Mouse (Mus musculus) cerebellum, postnatal 10 days (tissue): ENCODE results near the gene Zrsr1.

Experiments
- DNase-seq, 2 experiments: peaks; one replicate each; pipeline ENCODE4 v3.0.0; 2021; ENCODE audit warnings: mixed read lengths in 2 of 2

The Zrsr1 gene

DNA sequence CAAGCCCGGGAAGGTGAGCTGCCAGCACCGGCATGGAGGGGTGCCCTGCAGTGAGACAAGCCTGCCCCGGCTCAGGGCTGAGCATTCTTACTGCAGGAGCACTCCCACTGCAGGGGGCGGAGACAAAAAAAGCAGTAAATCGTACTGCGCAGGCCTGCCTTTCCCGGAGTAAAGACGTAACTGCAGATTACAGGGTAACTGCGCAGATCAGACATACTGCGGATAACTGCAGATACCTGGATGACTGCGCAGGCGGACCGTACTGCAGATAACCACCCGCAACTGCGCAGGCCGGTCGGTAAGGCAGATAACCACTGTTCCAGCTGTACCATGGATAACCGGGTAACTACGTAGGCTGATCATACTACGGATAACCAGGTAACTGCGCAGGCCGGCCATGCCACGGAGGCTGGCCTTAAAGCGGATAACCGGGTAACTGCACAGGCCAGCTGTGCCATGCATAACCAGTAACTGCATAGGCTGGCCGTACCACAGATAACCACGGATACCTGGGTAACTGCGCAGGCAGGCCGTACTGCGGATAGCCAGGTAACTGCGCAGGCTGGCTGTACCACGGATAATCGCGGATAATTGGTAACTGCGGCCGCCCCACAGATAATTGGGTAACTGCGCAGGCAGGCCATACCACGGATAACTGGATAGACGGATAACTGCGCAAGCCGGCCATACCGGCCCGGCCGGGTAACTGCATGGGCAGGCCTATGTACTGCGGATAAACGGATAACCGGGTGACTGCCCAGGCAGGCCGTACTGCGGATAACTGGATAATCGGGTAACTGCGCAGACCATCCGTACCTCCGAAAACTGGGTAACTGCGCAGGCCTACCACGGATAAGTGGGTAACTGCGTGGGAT is at the start of gene Zrsr1:
Gene Zrsr1 (plus strand): TSS at position 171 of the 875 bp plus-strand sequence.
- DNase-seq: peak; percentile 71 to 78

DNA sequence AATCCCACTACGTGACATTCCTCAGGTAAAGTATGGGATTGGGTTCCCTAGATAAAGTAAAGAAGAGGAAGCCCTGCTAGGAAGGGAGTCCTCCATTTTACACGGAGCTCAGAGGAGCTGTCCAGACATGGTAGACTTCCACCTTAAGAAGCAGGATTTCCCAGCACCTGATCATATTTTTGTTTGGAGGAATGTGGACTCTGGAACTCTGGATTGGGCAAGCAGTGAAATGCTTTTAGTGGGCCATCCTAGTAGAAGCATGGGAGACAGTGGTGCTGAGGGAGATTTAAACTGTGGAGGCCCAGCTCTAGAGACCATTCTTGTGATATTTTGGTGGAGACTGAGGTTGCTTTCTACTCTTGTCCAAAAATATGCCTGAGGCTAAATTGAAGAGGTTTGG is 49.3 kb upstream of the Zrsr1 start:
- DNase-seq: no peak

DNA sequence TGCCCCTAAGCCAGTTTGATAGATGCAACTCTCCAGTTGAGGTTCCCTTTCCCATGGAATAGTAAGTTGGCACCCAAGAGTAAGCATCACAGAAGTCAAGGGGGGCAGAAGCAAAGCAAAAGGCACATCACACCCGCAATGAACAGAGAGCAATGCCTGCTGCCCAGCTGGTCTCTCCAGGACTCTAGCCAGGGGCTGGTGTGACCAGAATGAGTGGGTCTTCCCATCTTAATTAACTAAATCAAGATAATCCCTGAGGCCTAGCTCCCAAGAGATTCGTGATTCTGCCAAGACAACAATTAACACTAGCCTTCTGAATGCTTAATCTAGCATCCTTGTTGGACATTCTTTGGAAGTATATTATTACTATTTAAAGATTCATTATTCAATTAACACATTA is 48.2 kb upstream of the Zrsr1 start:
- DNase-seq: peak; percentile 36 to 63

DNA sequence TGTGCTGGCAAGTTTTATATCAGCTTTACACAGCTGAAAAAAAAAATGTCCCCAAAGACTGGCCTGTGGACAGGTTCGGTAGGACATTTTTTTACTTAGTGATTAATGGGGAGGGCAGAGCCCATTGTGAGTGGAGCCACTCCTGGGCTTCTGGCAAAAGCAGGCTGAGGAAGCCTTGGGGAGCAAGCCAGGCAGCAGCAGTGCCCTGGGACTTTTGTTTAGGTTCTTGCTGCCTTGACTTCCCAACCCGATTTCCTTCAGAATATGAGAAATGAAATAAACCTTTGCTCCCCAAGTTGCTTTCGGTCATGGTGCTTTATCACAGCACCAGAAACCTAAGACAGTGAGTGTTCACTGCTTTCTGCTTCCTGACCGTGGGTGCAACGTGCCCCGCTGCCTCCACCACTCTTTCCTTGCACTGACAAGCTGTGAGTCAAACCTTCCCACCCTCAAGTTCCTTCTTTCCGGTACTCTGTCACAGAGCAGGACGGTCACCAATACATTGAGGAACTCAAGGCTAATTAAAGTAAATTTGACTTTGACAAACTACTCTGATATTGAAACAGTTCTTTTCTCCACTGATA is 43.1 kb upstream of the Zrsr1 start:
- DNase-seq: no peak

DNA sequence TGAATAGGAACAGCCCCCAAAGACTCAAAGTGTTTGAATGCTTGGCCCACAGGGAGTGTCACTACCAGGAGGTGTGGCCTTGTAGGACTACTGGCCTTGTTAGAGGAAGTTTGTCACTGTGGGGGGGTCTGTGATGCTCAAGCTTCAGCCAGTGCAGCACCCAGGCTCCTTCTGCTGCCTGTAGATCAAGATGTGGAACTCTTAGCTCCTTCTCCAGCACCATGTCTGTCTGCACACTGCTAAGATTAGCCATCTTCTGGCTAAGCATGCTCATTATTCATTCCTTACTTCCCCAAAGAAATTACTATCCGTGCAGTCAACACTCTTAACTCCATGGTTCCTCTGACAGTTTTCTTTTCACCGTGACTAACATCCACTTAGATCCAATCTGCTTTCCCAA is 41.7 kb upstream of the Zrsr1 start:
- no peak for DNase-seq

DNA sequence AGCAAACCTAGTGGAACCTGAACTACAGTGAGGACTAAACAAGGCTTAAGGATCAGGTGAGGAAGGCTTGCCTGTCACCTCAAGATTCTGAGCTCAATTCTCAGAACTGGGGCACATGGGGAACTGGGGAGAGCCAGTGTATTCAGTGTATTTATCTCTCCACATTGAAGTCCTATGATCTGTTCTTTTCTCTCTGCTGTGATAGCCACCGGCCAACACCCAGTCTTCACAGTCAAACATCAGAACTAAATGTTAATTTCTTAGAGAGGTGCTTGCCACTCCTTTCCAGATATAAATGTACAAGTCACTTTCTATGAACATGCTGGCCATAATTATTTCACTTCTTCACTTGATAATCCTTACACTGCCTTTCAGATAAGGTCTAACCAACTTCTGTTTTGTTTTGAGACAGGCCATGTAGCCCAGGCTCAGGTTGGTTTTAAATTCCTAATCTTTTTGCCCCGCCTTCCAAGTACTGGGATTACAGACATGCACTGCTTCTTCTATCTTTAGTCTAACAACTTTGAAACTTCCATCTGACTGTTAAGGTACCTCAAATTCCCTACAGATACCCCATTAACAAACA is 40.4 kb upstream of the Zrsr1 start:
- no peak for DNase-seq

DNA sequence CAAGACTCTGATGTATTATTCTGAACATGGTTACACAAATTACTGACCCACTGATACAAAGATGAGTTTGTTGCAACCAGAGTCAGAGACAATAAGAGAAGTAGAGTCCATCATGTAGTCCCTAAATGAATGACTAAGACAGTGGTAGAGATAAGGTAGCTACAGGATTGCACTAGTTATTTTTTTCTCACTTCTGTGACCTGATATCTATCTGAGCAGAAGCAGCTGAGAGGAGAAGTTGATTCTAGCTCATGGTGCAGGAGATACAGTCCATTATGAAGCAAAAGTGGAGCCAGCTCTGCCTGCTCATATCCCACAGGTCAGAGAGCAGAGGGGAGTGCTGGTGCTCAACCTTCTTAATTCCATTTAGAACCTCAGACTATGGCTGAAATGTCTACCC is 39.6 kb upstream of the Zrsr1 start:
- no peak for DNase-seq

DNA sequence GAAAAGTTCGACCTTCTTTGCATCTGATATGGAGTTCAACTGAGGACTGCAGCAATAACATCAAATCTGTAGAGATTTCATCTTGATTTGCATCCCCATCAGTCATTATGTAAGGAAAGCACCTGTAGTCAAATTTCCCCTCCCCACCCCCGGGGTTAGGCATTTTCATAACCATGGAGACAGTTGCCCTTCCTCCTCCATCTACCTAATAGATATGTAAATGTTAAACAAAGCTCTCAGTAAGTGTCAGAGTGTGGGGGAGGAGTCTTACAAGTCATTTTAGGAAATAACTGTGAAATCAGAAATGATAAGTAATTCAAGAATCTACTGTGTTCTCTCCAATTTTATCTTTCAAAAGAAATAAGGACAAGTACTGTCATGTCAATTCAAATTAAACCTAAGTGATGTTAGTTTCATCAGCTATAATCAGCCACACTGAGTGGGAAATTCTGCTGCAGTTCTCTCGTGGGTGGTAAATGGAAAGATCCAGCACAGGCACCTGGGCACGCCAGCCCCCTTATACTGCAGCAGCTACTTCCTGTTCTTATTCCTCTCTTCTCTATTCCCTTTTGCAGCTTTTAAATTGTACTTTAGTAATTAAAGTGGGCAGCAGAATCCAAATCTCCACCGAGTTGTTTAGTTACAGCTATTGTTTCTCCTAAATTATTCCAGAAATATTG is 35.2 kb upstream of the Zrsr1 start:
- DNase-seq: no peak

DNA sequence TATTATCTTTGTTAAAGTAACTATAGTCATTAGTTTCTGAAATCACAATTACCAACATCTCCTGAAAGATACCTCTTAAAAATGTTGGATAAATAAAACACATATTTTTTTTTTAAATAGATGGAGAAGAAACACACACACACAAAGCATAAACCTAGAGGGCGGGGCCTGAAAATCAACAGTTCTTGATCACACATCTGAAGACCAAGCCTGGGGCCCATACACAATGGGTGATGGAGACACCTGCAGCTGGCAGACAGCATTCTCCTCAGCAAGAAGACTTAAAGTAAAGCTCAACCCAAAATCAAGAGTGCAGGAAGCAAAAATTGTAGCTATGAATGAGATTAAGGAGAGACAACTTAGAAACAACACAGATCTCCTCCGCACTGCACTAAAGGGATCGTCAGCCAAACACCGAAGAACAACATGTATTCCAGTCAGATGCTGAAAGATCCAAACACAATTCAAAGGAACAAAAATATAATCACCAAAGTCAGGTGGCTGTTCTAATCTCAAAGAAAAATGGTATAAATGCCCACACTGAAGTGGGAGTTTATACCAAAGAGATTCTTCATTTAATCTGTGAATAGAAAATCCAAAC is 34.0 kb upstream of the Zrsr1 start:
- DNase-seq: no peak

DNA sequence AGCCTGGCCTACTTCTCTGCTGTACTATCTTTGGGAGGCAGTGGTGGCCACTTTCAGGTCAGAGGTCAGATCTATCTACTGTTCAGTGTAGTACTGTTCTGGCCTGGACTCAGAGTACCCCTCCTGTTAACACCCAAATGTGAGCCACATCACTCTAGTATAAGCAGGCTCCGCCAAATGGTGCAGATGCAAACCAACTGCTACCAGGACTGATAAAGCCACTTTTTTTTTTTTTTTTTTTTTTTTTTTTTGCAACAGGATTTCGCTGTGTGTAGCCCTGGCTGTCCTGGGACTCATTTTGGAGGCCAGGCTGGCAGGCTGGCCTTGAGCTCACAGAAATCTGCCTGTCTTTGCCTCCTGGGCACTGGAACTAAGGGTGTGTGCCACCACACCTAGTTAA is 32.8 kb upstream of the Zrsr1 start:
- DNase-seq: no peak

DNA sequence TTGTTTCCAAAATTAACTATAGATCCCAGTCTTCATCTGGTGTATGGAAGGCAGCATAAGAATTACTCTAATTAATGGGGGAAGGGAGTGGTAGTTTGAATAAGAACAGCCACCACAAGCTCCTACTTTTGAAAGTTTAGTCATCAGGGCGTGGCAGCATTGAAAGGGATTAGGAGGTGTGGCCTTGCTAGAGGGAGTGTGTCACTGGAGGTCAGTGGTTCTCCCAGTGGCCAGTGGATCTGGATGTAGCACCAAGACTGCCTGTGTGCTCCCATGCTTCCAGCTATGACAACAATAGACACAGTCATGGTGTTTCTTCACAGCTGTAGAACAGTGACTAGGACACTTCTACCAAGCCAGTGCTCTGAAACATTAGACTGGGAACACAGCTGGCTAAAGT is 22.7 kb upstream of the Zrsr1 start:
- DNase-seq: no peak

DNA sequence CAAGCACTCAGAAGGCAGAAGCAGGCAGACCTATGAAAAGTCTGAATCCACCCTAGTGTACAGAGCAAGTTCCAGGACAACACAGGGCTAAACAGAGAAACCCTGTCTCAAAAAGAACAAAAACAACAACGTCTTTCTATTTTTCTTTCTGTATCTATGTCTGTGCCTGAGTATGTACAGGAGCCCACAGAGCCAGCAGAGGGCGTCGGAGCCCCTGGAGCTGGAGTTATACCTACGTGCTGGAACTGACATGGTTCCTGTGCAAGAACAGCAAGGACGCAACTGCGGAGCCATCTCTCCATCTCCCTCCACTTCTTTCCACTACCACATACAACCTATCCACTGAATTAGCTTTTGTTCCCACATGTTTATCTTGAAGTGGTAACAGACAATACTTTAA is 21.7 kb upstream of the Zrsr1 start:
- no peak for DNase-seq

DNA sequence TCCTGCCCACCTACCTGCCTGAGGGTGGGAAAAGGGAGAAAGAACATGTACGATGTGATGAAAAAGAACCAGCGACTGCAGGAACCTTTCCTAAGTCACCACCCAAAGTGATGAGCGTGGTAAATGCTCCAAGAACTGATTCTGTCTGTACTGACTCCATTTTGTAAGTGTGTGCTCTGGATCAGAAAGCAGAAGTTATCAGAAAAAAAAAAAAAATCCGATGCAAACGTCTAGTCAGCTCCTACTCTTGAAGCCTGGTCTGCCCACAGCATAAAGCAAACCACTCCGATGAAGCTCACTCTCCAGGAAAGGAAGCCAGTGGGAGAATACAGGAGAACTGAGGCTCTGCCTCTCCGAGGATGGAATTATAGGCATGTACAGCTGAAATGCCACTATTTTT is 19.1 kb upstream of the Zrsr1 start:
- no peak for DNase-seq

DNA sequence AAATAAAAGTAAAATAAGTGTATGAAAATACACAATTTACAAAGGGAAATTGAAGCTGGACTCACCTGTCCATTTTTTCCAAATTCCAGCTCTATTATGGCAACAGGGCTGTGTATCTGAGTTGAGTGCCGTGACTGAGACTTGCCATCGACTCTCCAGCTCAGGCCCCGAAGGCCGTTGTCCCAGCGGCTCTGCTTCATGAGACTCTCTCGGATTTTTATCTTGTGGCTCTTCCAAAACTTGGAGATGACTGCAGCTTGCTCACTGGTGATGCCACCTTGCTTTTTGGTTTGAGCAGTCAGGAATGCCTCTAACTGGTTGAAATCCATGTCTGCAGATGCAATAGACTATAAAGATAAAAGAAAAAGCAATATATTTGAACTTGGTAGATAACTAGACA is 15.5 kb upstream of the Zrsr1 start:
- no peak for DNase-seq

DNA sequence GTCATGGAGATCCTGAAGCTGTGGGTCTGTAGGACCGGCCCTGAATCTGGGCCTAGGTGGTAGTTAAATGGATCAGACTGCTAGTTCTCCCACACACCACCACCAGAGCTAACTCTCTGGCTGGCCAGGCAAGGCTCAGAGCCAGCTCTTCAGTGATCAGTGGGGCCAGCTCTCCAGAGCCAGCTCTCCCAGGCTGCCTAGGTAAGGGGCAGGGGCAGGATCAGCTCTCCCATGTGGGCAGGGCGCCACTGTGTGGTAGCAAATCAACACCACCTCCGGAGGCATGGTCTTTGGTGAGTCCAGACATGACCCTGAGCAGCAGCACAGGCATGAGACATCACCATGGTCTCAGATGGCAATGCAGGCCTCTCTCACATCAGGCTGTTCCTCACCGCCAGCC is 15.0 kb upstream of the Zrsr1 start:
- peak; percentile 55 to 74 for DNase-seq

DNA sequence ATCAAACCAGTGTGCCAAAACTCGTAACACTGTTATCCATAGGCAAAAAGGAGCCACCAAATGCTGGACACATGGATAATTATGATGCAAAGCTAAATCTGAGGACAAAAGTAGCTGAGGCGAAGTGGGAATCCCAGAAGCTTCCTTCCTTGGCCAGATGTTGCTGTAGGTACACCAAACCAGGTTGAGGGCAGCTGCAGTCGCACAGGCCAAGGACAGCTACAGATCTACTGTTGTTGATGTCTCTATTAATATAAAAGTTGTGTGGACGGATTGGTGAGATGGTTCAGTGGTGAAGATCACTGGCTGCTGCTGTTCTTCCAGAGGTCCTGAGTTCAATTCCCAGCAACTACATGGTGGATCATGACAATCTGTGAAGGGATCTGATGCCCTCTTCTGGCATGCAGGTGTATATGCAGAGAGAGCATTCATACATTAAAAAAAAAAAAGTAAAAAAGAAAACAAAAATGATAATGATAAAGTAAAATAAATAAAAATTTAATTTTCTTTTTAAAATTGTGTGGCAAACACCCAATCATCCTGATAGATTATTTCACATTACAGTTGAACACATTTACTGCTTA is 13.9 kb upstream of the Zrsr1 start:
- DNase-seq: no peak

DNA sequence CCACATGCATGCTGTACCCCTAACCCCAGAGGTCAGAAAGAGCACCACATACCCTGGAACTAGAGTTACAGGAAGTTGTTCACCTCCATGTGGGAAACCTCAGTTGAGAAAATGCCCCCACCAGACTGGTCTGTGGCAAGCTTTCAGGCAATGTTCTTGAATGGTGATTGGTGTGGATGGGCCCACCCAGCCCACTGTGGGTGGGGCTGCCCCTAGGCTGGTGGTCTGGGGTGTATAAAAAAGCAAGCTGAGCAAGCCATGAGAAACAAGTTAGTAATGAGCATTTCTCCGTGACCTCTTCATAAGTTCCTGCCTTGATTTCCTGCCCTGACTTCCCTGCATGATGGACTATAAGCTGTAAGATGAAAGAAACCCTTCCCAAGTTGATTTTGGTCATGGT is 9.7 kb upstream of the Zrsr1 start:
- DNase-seq: no peak

DNA sequence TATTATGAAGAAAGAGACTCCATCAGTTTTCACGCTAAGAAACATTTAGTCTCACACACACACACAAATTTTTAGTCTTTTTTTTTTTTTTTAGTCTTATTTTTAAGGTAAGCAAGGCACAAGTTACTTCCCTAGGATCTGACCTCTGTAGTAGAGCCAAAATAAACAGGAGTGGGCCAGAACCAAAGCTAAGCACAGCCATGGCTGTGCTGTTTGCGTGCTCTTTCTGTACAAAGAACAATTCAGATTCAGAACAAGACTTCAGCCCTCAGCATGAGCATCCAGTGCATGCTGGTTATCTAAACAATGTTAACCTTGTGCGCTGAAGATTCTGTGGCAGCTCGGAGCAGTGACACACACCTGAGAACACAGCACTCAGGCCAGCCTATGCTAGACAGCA is 7.4 kb upstream of the Zrsr1 start:
- no peak for DNase-seq

DNA sequence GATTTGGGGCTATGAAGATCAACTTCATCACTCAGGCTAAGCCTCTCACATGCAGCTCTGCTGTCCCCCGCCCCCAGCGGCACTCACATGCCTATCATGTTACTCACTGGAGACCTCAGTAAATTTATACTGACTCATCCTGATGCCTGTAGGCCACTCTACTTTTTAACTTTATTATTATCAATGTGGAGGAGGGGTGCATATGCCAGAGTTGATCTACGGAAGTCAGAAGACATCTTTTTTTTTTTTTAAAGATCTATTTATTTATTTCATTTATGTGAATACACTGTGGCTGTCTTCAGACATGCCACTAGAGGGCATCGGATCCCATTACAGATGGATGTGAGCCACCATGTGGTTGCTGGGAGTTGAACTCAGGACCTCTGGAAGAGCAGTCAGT is 6.3 kb upstream of the Zrsr1 start:
- no peak for DNase-seq

DNA sequence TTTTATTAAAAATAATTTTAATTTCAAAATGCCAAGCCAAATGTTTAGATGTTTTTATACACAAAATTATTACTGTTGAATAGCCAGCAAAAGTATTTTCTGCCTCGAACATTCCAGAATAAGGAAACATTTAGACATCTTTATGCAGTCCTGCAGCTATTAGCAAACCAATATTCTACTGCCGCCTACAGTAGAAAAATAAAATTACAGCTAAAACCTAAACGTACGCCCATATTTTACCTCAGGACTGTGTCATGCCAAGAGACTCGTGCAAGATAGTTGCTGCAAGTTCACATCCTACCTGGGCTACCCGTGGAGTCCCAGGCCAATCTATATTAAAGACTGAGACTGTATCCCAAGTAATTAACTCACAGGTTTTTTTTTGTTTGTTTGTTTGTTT is 2.3 kb upstream of the Zrsr1 start:
- peak in 1 of 2 experiments; percentile 62 for DNase-seq

DNA sequence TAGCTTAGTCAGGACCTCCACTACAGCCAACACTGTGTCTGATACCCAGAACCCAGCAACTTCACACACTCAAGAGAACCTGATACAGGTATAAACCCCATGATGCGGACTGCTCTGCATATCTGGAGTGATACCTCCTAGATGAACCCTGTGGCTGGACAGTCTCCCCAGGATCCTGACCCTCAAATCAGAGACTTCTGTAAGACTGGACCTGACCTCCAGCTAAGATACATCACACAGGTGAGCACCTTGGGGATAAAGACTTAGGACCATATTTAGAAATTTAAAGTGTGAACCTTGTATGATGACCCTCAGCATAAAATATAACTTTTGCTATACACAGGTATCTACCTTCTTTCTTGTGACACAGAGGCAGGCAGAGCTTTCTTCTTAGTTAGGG is 1.3 kb upstream of the Zrsr1 start:
- DNase-seq: no peak

DNA sequence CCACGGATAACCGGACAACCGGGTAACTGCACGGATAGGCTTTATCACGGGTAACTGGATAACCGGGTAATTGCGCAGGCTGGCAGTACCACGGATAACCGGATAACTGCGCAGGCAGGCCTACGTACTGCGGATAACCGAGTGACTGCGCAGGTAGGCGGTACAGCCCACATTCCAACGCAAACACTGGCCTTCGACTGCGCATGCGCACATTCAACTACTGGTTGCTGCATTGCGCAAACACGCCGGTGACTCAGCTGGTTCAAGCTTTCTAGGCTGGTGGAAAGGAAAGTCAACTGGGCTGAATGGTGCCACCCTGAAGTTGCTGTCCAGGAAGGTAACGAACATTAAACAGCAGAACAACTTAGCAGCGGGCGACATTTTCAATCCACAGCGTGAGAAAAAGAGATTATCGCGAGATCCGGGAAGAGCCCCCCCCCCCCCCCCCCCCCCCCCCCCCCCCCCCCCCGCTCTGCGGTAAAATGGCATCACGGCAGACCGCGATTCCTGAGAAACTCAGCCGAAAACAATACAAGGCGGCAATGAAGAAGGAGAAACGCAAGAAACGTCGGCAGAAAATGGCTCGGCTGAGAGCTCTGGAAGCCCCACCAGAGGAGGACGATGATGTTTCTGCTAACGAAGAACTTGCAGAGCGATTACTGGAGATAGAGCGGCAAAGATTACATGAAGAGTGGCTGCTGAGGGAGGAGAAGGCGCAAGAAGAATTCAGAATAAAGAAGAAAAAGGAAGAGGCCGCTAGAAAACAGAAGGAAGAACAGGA is 1.1 kb downstream of the Zrsr1 start:
- DNase-seq: peak; percentile 83 to 85
